Mouse (Mus musculus): ENCODE data around the gene Trp53.

GRCm38 (mm10) chr11:69551310-69551709, 28.8 kb upstream of the Trp53 start:
- TF ChIP-seq CTCF (IDR thresholded peaks at IDR 0.05; ENCODE audit: low read depth, low read length): no peak
- no peak for TF ChIP-seq POLR2A (IDR thresholded peaks at IDR 0.05; ENCODE audit: insufficient read depth, low read length)
